Mouse (Mus musculus) limb, embryonic 11.5 days (tissue): ENCODE data around the gene Plekhm1. TPM values are rescaled to one million over a fixed set of nuclear protein-coding genes. Genes with fewer than 3 reads are reported as not detected.

Experiments used
- ATAC-seq: fragments of 200-750 bp; cut with Nextera tagmentation; 2 replicates; pipeline ENCODE4 v1.8.0; 2017; ENCODE audit warnings: low read depth; ENCODE audit not compliant: insufficient number of reproducible peaks, low FRiP score, low TSS enrichment
- DNase-seq: peaks from one replicate; pipeline ENCODE4 v3.0.0-alpha.2; 2015; ENCODE audit warnings: low spot score
- H3K27ac ChIP-seq: fragments of 300-500 bp; sonication (generic); replicated peaks from 2 replicates; pipeline ENCODE4 v1.5.1; 2014; ENCODE audit warnings: low read depth, mild to moderate bottlenecking, low read length
- H3K27me3 ChIP-seq: fragments of 300-500 bp; sonication (generic); 2 replicates; pipeline ENCODE4 v1.6.1; 2014; ENCODE audit warnings: mild to moderate bottlenecking, low read length, mixed read lengths; ENCODE audit not compliant: control insufficient read depth, insufficient read depth
- H3K36me3 ChIP-seq: fragments of 300-500 bp; sonication (generic); 2 replicates; pipeline ENCODE4 v1.6.1; 2014; ENCODE audit warnings: mild to moderate bottlenecking, low read length, moderate library complexity, mixed read lengths; ENCODE audit not compliant: control insufficient read depth, insufficient read depth
- H3K4me1 ChIP-seq: fragments of 300-500 bp; sonication (generic); 2 replicates; pipeline ENCODE4 v1.6.1; 2014; ENCODE audit warnings: low read length, mixed read lengths; ENCODE audit not compliant: control insufficient read depth, insufficient read depth
- H3K4me2 ChIP-seq: fragments of 300-500 bp; sonication (generic); 2 replicates; pipeline ENCODE4 v1.6.1; 2014; ENCODE audit warnings: low read depth, mild to moderate bottlenecking, moderate library complexity; ENCODE audit not compliant: severe bottlenecking
- H3K4me3 ChIP-seq: fragments of 300-500 bp; sonication (generic); 2 replicates; pipeline ENCODE4 v1.5.1; 2014; ENCODE audit warnings: low read depth, low read length
- H3K9ac ChIP-seq: fragments of 300-500 bp; sonication (generic); 2 replicates; pipeline ENCODE4 v1.6.1; 2014; ENCODE audit warnings: mild to moderate bottlenecking, low read length
- H3K9me3 ChIP-seq: fragments of 300-500 bp; sonication (generic); 2 replicates; pipeline ENCODE4 v1.6.1; 2016; ENCODE audit warnings: low read length; ENCODE audit not compliant: control insufficient read depth
- WGBS: fragments of 180-500 bp; shearing (Covaris S2); extraction: QIAGEN DNeasy Blood & Tissue Kit; methylation state at CpG from one replicate; pipeline ENCODE4 v1.1.7; 2014; 5-methylcytosine and 5-hydroxymethylcytosine counted together
- polyA plus RNA-seq: library from polyadenylated mRNA; unstranded; fragments of >200 nt; fragmentation: Nextera tagmentation; extraction: Ambion mirVana; gene quantifications from 2 replicates; pipeline ENCODE4 v1.2.1, GENCODE M21; 2014

Plekhm1 gene
- polyA plus RNA-seq, 1 experiment from 2014 or later = 7.9 TPM

DNA sequence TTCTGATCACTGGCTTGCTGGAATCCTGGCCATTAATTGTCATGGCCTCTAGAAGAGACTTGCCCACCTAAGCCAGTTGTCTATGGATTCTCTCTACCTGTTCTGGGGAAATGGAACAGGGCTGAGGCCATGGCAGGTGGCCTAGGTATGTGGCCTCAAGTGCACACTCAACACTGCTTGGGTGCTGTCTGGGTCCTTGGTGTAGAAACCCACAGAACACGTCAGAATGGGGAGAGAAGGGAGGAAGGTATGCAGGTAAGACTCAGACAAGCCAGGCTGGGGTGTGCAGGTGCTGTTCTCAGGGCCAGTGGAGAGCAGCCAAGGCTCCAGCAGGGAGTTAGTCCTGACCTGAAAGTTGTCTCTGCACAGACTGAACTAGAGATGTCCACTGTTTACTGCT lies 94.4 kb downstream of the Plekhm1 start:
- H3K27me3 ChIP-seq = no peaks in the 10 kb centered on the region
- no peak overlapping the region for H3K4me2 ChIP-seq
- no peaks in the 10 kb centered on the region; the same call in 1 of the 2 replicates for H3K36me3 ChIP-seq
- H3K4me1 ChIP-seq = no peaks in the 10 kb centered on the region
- no peak overlapping the region for H3K4me3 ChIP-seq
- H3K27ac ChIP-seq = no peak overlapping the region
- DNase-seq (no peak), ATAC-seq (no peak)
- 85% methylated on average over 1 of the region's 1 CpGs for WGBS
- H3K9ac ChIP-seq = no peak overlapping the region
- no peaks in the 10 kb centered on the region for H3K9me3 ChIP-seq

DNA sequence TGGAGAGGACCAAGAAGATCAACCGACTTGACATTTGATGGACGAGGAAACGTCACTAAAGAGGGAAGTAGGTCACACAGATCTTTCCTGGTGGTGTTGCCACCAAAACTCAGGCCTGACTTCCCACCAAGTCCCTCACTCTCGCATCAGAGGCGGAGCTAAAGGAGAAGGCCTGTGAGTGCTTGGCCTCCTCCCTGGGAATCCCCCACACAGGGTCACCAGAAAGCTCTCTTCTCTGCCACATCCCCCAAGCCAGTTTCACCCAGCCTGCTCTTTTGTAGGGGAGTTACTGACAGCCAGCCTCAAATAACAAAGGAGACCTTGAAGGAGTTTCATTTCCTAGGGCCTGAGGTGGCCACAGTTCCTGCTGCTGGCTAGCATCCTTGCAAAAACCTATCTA lies 97.1 kb downstream of the Plekhm1 start:
- ATAC-seq (no peak), DNase-seq (no peak)
- no peak overlapping the region for H3K4me3 ChIP-seq
- H3K9ac ChIP-seq = no peak overlapping the region
- H3K27ac ChIP-seq = no peak overlapping the region
- H3K9me3 ChIP-seq = no peaks in the 10 kb centered on the region
- no peaks in the 10 kb centered on the region for H3K27me3 ChIP-seq
- 82% methylated on average over 5 of the region's 5 CpGs for WGBS
- H3K36me3 ChIP-seq = no peaks in the 10 kb centered on the region; the same call in 1 of the 2 replicates
- peaks cover 3% of the 10 kb centered on the region; the same call in 1 of the 2 replicates for H3K4me1 ChIP-seq
- no peak overlapping the region for H3K4me2 ChIP-seq

DNA sequence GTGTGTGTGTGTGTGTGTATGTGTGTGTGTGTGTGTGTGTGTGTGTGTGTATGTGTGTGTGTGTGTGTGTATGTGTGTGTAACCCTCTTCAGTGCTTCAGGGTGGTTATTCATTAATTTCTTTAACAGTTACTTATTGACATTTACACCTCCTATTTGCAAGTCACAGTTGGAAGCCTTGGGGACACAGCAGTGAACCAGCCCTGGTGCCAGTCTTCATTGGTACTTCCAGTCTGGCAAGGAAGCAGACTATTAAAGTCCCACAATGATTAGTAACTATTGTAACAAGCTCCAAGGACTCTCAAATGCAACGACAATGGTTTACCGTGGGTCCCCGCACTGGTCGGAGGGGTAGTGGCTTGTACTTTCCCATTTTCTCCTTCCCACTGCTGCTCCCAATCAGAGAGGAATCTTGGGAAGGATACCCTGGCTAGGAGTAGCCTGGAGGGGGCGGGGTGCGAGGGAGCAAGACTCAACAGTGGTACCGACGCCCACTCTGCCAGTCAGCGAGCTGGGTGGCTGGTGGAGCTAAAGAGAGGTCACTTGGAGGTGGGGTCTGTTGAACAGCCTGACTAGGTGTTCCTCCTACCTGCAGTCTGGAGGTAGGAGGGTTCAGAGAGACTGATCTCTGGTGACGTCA lies 97.6 kb downstream of the Plekhm1 start:
- H3K4me2 ChIP-seq = no peak overlapping the region
- no peaks in the 10 kb centered on the region for H3K27me3 ChIP-seq
- no peaks in the 10 kb centered on the region for H3K9me3 ChIP-seq
- DNase-seq = no peak
- H3K9ac ChIP-seq = no peak overlapping the region
- ATAC-seq = no peak
- no peak overlapping the region for H3K27ac ChIP-seq
- WGBS = 67% methylated on average over 10 of the region's 10 CpGs
- H3K4me3 ChIP-seq = no peak overlapping the region
- peaks cover 3% of the 10 kb centered on the region; the same call in 1 of the 2 replicates for H3K4me1 ChIP-seq
- H3K36me3 ChIP-seq = no peaks in the 10 kb centered on the region; the same call in 1 of the 2 replicates

Other genes starting within 250 kb of the Plekhm1 start
- 0.20 and 0.69 TPM in 2 replicates for gene Fmnl1, start 241.6 kb downstream of the Plekhm1 start, polyA plus RNA-seq
- gene 1700023F06Rik, start 204.1 kb downstream of the Plekhm1 start, polyA plus RNA-seq = 0.23 and 0.48 TPM in 2 replicates
- not detected in 2 replicates for gene Spata32, start 194.3 kb downstream of the Plekhm1 start, polyA plus RNA-seq
- 2.3 and 2.6 TPM in 2 replicates for gene Map3k14, start 145.2 kb downstream of the Plekhm1 start, polyA plus RNA-seq
- 4.7 TPM in 2 replicates for gene Arhgap27, start 49.0 kb downstream of the Plekhm1 start, polyA plus RNA-seq
- gene Lrrc37a, start 91.9 kb upstream of the Plekhm1 start, polyA plus RNA-seq = not detected in 2 replicates
- gene Gm884, start 208.5 kb upstream of the Plekhm1 start, polyA plus RNA-seq = not detected in 2 replicates
- not detected in 2 replicates for gene Lyzl6, start 226.2 kb upstream of the Plekhm1 start, polyA plus RNA-seq
- not detected in 2 replicates for gene Rprml, start 236.9 kb upstream of the Plekhm1 start, polyA plus RNA-seq